Mouse (Mus musculus): ENCODE data around the gene Smarca4. TPM values are rescaled to one million over a fixed set of nuclear protein-coding genes. Genes with fewer than 3 reads are reported as not detected.

Smarca4 gene
- polyA plus RNA-seq, 1 experiment from 2014 or later = 143 TPM

DNA sequence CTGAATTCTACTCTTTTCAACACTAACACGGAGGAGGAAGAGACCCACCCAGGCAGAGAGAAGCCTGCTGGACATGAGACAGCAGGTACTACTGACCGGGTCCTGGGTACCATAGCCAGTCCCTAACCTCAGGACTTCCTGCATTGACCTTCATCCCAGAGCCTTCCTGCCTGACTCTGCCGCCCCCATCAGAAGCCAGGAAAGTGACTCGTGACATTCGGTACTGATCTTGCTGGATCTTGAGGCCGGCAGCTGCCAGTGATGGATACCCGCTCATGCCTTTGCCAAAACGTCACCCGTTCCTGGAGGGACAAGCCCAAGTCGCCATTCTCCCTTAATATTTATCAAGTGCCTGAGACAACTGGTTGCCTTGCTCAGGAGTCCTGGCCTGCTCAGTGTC is 132.5 kb downstream of the Smarca4 start:
- ATAC-seq (ENCODE audit: insufficient number of reproducible peaks, low FRiP score, low TSS enrichment, low read depth) (no peak), DNase-seq (ENCODE audit: low spot score) (no peak)
- Histone ChIP-seq H3K36me3 (ENCODE audit: control insufficient read depth, insufficient read depth, low read length) (peaks cover 45% of the 10 kb centered on the region), H3K9me3 (ENCODE audit: control insufficient read depth, low read length) (no peaks in the 10 kb centered on the region), H3K27ac (replicated peaks; ENCODE audit: low read depth, low read length) (peak overlapping the region; percentile 8; the same call in 1 of the 2 replicates), H3K4me3 (ENCODE audit: low read depth, low read length) (no peak overlapping the region), H3K4me2 (ENCODE audit: low read depth, severe bottlenecking) (no peak overlapping the region), H3K4me1 (ENCODE audit: control insufficient read depth, insufficient read depth, low read length) (0 out of 2 replicates have a peak, but pooled peaks cover 2% of the 10 kb centered on the region), H3K9ac (ENCODE audit: low read length) (no peak overlapping the region), H3K27me3 (ENCODE audit: control insufficient read depth, insufficient read depth, low read length) (no peaks in the 10 kb centered on the region)
- WGBS = 91% methylated on average over 10 of the region's 10 CpGs

- Histone ChIP-seq H3K9ac (ENCODE audit: low read length) (no peak overlapping the region), H3K4me2 (ENCODE audit: low read depth, severe bottlenecking) (no peak overlapping the region), H3K27me3 (ENCODE audit: control insufficient read depth, insufficient read depth, low read length) (no peaks in the 10 kb centered on the region), H3K27ac (replicated peaks; ENCODE audit: low read depth, low read length) (no peak overlapping the region), H3K9me3 (ENCODE audit: control insufficient read depth, low read length) (no peaks in the 10 kb centered on the region), H3K4me1 (ENCODE audit: control insufficient read depth, insufficient read depth, low read length) (0 out of 2 replicates have a peak, but pooled peaks cover 2% of the 10 kb centered on the region), H3K36me3 (ENCODE audit: control insufficient read depth, insufficient read depth, low read length) (peaks cover 36% of the 10 kb centered on the region), H3K4me3 (ENCODE audit: low read depth, low read length) (no peak overlapping the region)
- no peak for ATAC-seq (ENCODE audit: insufficient number of reproducible peaks, low FRiP score, low TSS enrichment, low read depth)
- no peak for DNase-seq (ENCODE audit: low spot score)
- whole genome bisulfite sequencing = 87% methylated on average over 6 of the region's 6 CpGs
Measured at GRCm38 (mm10) chr9:21749382-21750118, 133.6 kb downstream of the Smarca4 start.

DNA sequence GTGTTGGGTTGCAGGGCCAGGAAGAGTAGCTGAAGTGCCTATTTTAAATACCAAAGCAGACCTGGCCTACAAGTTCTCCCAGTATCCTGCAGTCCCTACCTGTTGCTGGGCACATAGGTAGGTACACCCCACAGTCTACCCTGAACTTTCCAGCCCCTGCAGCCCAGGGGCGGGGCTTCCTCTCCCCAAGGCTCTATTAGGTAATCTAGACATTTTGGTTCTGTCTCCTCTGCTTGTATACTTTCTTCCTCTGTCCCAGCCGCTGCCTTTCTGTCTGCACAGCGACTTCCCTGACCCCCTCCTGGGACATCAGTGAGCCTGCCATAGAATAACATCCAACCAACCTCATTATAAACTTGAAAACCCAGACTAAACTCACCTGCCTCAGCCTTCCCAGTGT is 134.4 kb downstream of the Smarca4 start:
- H3K4me1 ChIP-seq (ENCODE audit: control insufficient read depth, insufficient read depth, low read length) = 0 out of 2 replicates have a peak, but pooled peaks cover 2% of the 10 kb centered on the region
- H3K36me3 ChIP-seq (ENCODE audit: control insufficient read depth, insufficient read depth, low read length) = peaks cover 28% of the 10 kb centered on the region
- ATAC-seq (ENCODE audit: insufficient number of reproducible peaks, low FRiP score, low TSS enrichment, low read depth) = no peak
- no peaks in the 10 kb centered on the region for H3K27me3 ChIP-seq (ENCODE audit: control insufficient read depth, insufficient read depth, low read length)
- H3K4me2 ChIP-seq (ENCODE audit: low read depth, severe bottlenecking) = no peak overlapping the region
- H3K27ac ChIP-seq (replicated peaks; ENCODE audit: low read depth, low read length) = no peak overlapping the region
- no peak overlapping the region for H3K4me3 ChIP-seq (ENCODE audit: low read depth, low read length)
- DNase-seq (ENCODE audit: low spot score) = no peak
- H3K9ac ChIP-seq (ENCODE audit: low read length) = no peak overlapping the region
- 70% methylated on average over 3 of the region's 3 CpGs for WGBS
- no peaks in the 10 kb centered on the region for H3K9me3 ChIP-seq (ENCODE audit: control insufficient read depth, low read length)

- Histone ChIP-seq H3K27me3 (ENCODE audit: control insufficient read depth, insufficient read depth, low read length) (no peaks in the 10 kb centered on the region), H3K4me2 (ENCODE audit: low read depth, severe bottlenecking) (no peak overlapping the region), H3K4me3 (ENCODE audit: low read depth, low read length) (no peak overlapping the region), H3K9ac (ENCODE audit: low read length) (no peak overlapping the region), H3K27ac (replicated peaks; ENCODE audit: low read depth, low read length) (no peak overlapping the region), H3K9me3 (ENCODE audit: control insufficient read depth, low read length) (no peaks in the 10 kb centered on the region), H3K4me1 (ENCODE audit: control insufficient read depth, insufficient read depth, low read length) (0 out of 2 replicates have a peak, but pooled peaks cover 2% of the 10 kb centered on the region), H3K36me3 (ENCODE audit: control insufficient read depth, insufficient read depth, low read length) (peaks cover 25% of the 10 kb centered on the region)
- WGBS = 73% methylated on average over 6 of the region's 6 CpGs
- DNase-seq (ENCODE audit: low spot score) (no peak), ATAC-seq (ENCODE audit: insufficient number of reproducible peaks, low FRiP score, low TSS enrichment, low read depth) (no peak)
Measured at GRCm38 (mm10) chr9:21751347-21751746, 135.4 kb downstream of the Smarca4 start.

DNA sequence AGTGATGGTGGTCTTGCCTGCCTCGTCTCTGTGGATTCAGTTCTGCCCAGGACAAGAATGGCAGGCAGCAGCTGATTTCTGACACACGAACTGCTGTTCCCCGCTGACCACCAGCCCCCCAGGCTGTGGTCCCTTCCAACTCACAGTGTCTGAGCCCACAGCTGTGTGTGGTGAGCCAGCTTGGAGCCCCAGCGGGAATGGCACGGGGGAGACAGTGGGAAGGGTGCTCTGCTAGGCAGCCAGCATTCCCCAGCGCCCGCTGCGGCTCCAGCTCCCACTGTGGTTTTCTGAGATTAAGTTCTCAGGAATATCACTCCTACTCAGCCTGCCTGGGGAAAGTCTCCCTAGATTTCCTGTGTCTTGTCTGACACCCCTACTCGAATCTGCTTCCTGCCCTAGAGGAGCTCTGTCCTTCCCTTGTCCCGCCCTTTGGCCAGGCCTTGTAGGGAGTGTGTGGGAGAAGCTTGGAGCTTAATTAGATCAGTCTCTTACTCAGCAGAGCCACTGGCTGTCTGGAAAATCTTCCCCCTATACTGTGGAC is 136.4 kb downstream of the Smarca4 start:
- ATAC-seq (ENCODE audit: insufficient number of reproducible peaks, low FRiP score, low TSS enrichment, low read depth) (no peak), DNase-seq (ENCODE audit: low spot score) (no peak)
- no peak overlapping the region for H3K4me3 ChIP-seq (ENCODE audit: low read depth, low read length)
- H3K4me1 ChIP-seq (ENCODE audit: control insufficient read depth, insufficient read depth, low read length) = 0 out of 2 replicates have a peak, but pooled peaks cover 2% of the 10 kb centered on the region
- no peaks in the 10 kb centered on the region for H3K27me3 ChIP-seq (ENCODE audit: control insufficient read depth, insufficient read depth, low read length)
- peaks cover 22% of the 10 kb centered on the region for H3K36me3 ChIP-seq (ENCODE audit: control insufficient read depth, insufficient read depth, low read length)
- no peak overlapping the region for H3K27ac ChIP-seq (replicated peaks; ENCODE audit: low read depth, low read length)
- H3K9ac ChIP-seq (ENCODE audit: low read length) = no peak overlapping the region
- WGBS = 55% methylated on average over 10 of the region's 10 CpGs
- no peaks in the 10 kb centered on the region for H3K9me3 ChIP-seq (ENCODE audit: control insufficient read depth, low read length)
- no peak overlapping the region for H3K4me2 ChIP-seq (ENCODE audit: low read depth, severe bottlenecking)

MicroRNA genes within 50 kb of the gene (microRNA counts, 519-probe panel; counts per million panel counts)
- not detected for microRNA mmu-miR-1946b

Small RNA genes lying within 50 kb of the gene (microRNA-seq; reads per million reads assigned to microRNA genes)
- gene Mir1946b = not detected

Other genes starting within 250 kb of the Smarca4 start
- 268 and 285 TPM in 2 replicates for gene Ilf3, start 248.3 kb upstream of the Smarca4 start, polyA plus RNA-seq (2014; fragmentation: Nextera tagmentation; extraction: Ambion mirVana)
- 48.3 and 50.3 TPM in 2 replicates for gene Qtrt1, start 204.3 kb upstream of the Smarca4 start, polyA plus RNA-seq (2014; fragmentation: Nextera tagmentation; extraction: Ambion mirVana)
- gene Dnm2, start 191.3 kb upstream of the Smarca4 start, polyA plus RNA-seq (2014; fragmentation: Nextera tagmentation; extraction: Ambion mirVana) = 66.4 and 67.0 TPM in 2 replicates
- 97.0 and 99.6 TPM in 2 replicates for gene Tmed1, start 105.9 kb upstream of the Smarca4 start, polyA plus RNA-seq (2014; fragmentation: Nextera tagmentation; extraction: Ambion mirVana)
- gene AB124611, start 90.0 kb upstream of the Smarca4 start, polyA plus RNA-seq (2014; fragmentation: Nextera tagmentation; extraction: Ambion mirVana) = 2.5 and 3.2 TPM in 2 replicates
- gene Carm1, start 69.3 kb upstream of the Smarca4 start, polyA plus RNA-seq (2014; fragmentation: Nextera tagmentation; extraction: Ambion mirVana) = 78.9 and 93.7 TPM in 2 replicates
- gene Timm29, start 23.4 kb upstream of the Smarca4 start, polyA plus RNA-seq (2014; fragmentation: Nextera tagmentation; extraction: Ambion mirVana) = 44.1 and 44.9 TPM in 2 replicates
- 14.0 and 18.0 TPM in 2 replicates for gene Yipf2, start 23.3 kb upstream of the Smarca4 start, polyA plus RNA-seq (2014; fragmentation: Nextera tagmentation; extraction: Ambion mirVana)
- gene Ldlr, start 107.3 kb downstream of the Smarca4 start, polyA plus RNA-seq (2014; fragmentation: Nextera tagmentation; extraction: Ambion mirVana) = 15.2 and 23.2 TPM in 2 replicates
- gene Spc24, start 144.1 kb downstream of the Smarca4 start, polyA plus RNA-seq (2014; fragmentation: Nextera tagmentation; extraction: Ambion mirVana) = 176 and 183 TPM in 2 replicates
- gene Kank2, start 182.6 kb downstream of the Smarca4 start, polyA plus RNA-seq (2014; fragmentation: Nextera tagmentation; extraction: Ambion mirVana) = 11.6 and 12.7 TPM in 2 replicates
- gene Angptl8, start 219.3 kb downstream of the Smarca4 start, polyA plus RNA-seq (2014; fragmentation: Nextera tagmentation; extraction: Ambion mirVana) = 0.64 and 0.82 TPM in 2 replicates
- 37.4 and 42.7 TPM in 2 replicates for gene Dock6, start 236.5 kb downstream of the Smarca4 start, polyA plus RNA-seq (2014; fragmentation: Nextera tagmentation; extraction: Ambion mirVana)